Mouse (Mus musculus): ENCODE results near the gene Crygd.

DNA sequence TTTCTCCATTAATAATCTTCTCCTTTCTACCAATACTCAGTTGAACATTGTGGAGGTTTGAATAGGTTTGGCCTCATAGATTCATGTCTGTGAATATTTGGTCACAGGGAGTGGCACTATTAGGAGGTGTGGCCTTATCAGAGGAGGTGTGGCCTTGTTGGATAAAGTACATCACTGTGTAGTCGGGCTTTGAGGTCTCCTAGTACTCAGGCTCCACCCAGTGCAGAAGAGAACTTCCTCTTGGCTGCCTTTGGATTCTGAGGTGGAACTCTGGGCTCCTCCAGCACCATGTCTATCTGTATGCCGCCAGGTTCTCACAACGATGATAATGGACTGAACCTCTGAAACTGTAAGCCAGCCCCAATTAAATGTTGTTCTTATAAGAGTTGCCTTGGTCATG, 33.7 kb upstream of the Crygd start:
- no peak for TF ChIP-seq MAX (IDR thresholded peaks at IDR 0.05; ENCODE audit: low read length)
- no peak for TF ChIP-seq RCOR1 (conservative IDR thresholded peaks at IDR 0.05; ENCODE audit: low read depth, low read length)
- TF ChIP-seq POLR2A (IDR thresholded peaks at IDR 0.05; ENCODE audit: low read depth, low read length), result no peak
- no peak for TF ChIP-seq SIN3A (IDR thresholded peaks at IDR 0.05; ENCODE audit: low read length)
- no peak for TF ChIP-seq CTCF (conservative IDR thresholded peaks at IDR 0.05 in 1 of 2, IDR thresholded peaks at IDR 0.05 in 1 of 2; ENCODE audit: low read depth in 2 of 2, low read length in 2 of 2)
- no peak for TF ChIP-seq MEF2A (IDR thresholded peaks at IDR 0.05; ENCODE audit: borderline replicate concordance, low read depth, low read length)
- no peak for TF ChIP-seq USF2 (conservative IDR thresholded peaks at IDR 0.05; ENCODE audit: low read depth, low read length)
- TF ChIP-seq ETS1 (conservative IDR thresholded peaks at IDR 0.05; ENCODE audit: low read depth, low read length), result no peak
- TF ChIP-seq ZC3H11A (IDR thresholded peaks at IDR 0.05; ENCODE audit: low read depth, low read length), result no peak
- TF ChIP-seq POLR2AphosphoS2 (IDR thresholded peaks at IDR 0.05; ENCODE audit: low read depth, low read length), result no peak
- no peak for TF ChIP-seq MXI1 (IDR thresholded peaks at IDR 0.05; ENCODE audit: low read depth, low read length)
- TF ChIP-seq ELF1 (IDR thresholded peaks at IDR 0.05; ENCODE audit: low read depth, low read length), result no peak
